Mouse (Mus musculus): ENCODE measurements at regions not wholly inside any gene's neighbourhood (a gene's known extent, or its start where the extent isn't known, plus 50 kb on each side); places are given as distances from the start of the nearest gene placed in this dataset.
"Not testable (repeated sequence)": the region's sequence is repeated elsewhere in the genome, so short reads cannot be mapped to it uniquely, and the experiment has no call there.

GRCm38 (mm10) chr2:179148194-179148593 is 294.0 kb upstream of the Cdh4 start:
- no peak for DNase-seq

- DNase-seq, result no peak
Measured at GRCm38 (mm10) chr2:179148667-179149066, 293.6 kb upstream of the Cdh4 start.

- no peak for DNase-seq
Measured at GRCm38 (mm10) chr2:179158881-179159280, 283.4 kb upstream of the Cdh4 start.

GRCm38 (mm10) chr2:179163116-179163515 is 279.1 kb upstream of the Cdh4 start:
- no peak for DNase-seq

GRCm38 (mm10) chr2:179170157-179170556 is 272.1 kb upstream of the Cdh4 start:
- no peak for DNase-seq

GRCm38 (mm10) chr2:179170608-179171007 is 271.6 kb upstream of the Cdh4 start:
- no peak for DNase-seq

- not testable (repeated sequence) for DNase-seq
Measured at GRCm38 (mm10) chr2:179176835-179177530, 265.2 kb upstream of the Cdh4 start.

- no peak for DNase-seq
Measured at GRCm38 (mm10) chr2:179181366-179181765, 260.9 kb upstream of the Cdh4 start.

GRCm38 (mm10) chr2:179182123-179182522 is 260.1 kb upstream of the Cdh4 start:
- DNase-seq, result no peak

GRCm38 (mm10) chr2:179192906-179193496 is 249.2 kb upstream of the Cdh4 start:
- DNase-seq, result no peak

- peak; percentile 54 to 64 for DNase-seq
Measured at GRCm38 (mm10) chr2:179193507-179194160, 248.6 kb upstream of the Cdh4 start.

- no peak for DNase-seq
Measured at GRCm38 (mm10) chr2:179197471-179197870, 244.8 kb upstream of the Cdh4 start.

- no peak for DNase-seq
Measured at GRCm38 (mm10) chr2:179200495-179200894, 241.7 kb upstream of the Cdh4 start.

- DNase-seq, result no peak
Measured at GRCm38 (mm10) chr2:179210164-179210805, 231.9 kb upstream of the Cdh4 start.

GRCm38 (mm10) chr2:179216773-179217172 is 225.5 kb upstream of the Cdh4 start:
- no peak for DNase-seq

GRCm38 (mm10) chr2:179228096-179228495 is 214.1 kb upstream of the Cdh4 start:
- DNase-seq, result no peak

- no peak for DNase-seq
Measured at GRCm38 (mm10) chr2:179231708-179232354, 210.4 kb upstream of the Cdh4 start.

- DNase-seq, result no peak
Measured at GRCm38 (mm10) chr2:179238166-179238565, 204.1 kb upstream of the Cdh4 start.

GRCm38 (mm10) chr2:179260892-179261291 is 181.3 kb upstream of the Cdh4 start:
- DNase-seq, result no peak

GRCm38 (mm10) chr2:179263888-179264287 is 178.3 kb upstream of the Cdh4 start:
- no peak for DNase-seq

- no peak for DNase-seq
Measured at GRCm38 (mm10) chr2:179265436-179265835, 176.8 kb upstream of the Cdh4 start.

- no peak for DNase-seq
Measured at GRCm38 (mm10) chr2:179277204-179277886, 164.9 kb upstream of the Cdh4 start.

All from lung, adult 18-20 months (tissue).